Mouse (Mus musculus) heart, embryonic 14.5 days (tissue): ENCODE measurements around the gene Asb15. TPM values are rescaled to one million over a fixed set of nuclear protein-coding genes. Genes with fewer than 3 reads are reported as not detected.

Experiments used
- ATAC-seq: fragments of 200-750 bp; cut with Nextera tagmentation; 2 replicates; pipeline ENCODE4 v1.8.0; 2017; ENCODE audit warnings: low read depth, moderate TSS enrichment; ENCODE audit not compliant: insufficient number of reproducible peaks, insufficient read depth, low FRiP score
- H3K27ac ChIP-seq, 2 experiments: fragments of 200-500 bp in 1 of 2; fragments of 300-500 bp in 1 of 2; sonication (generic) in 1 of 2; replicated peaks in 1 of 2; 2 replicates each; pipeline ENCODE4 v1.5.1; 2012 to 2014; ENCODE audit warnings: low read depth in 2 of 2, low read length in 2 of 2, control low read depth in 1 of 2, mild to moderate bottlenecking in 1 of 2, mixed read lengths in 1 of 2; ENCODE audit not compliant: control insufficient read depth in 1 of 2, insufficient read depth in 1 of 2
- H3K27me3 ChIP-seq: fragments of 300-500 bp; sonication (generic); 2 replicates; pipeline ENCODE4 v1.6.1; 2014; ENCODE audit warnings: mild to moderate bottlenecking, low read length, control low read depth; ENCODE audit not compliant: control insufficient read depth, insufficient read depth
- H3K36me3 ChIP-seq: fragments of 300-500 bp; sonication (generic); 2 replicates; pipeline ENCODE4 v1.6.1; 2014; ENCODE audit warnings: mild to moderate bottlenecking, control low read depth, low read length, mixed read lengths; ENCODE audit not compliant: control insufficient read depth, insufficient read depth
- H3K4me1 ChIP-seq, 2 experiments: fragments of 200-500 bp in 1 of 2; fragments of 300-500 bp in 1 of 2; sonication (generic) in 1 of 2; 2 replicates each; pipeline ENCODE4 v1.6.1; 2012 to 2014; ENCODE audit warnings: low read length in 2 of 2, control low read depth in 1 of 2, mixed read lengths in 1 of 2; ENCODE audit not compliant: control insufficient read depth in 2 of 2, insufficient read depth in 2 of 2
- H3K4me2 ChIP-seq: fragments of 300-500 bp; sonication (generic); 2 replicates; pipeline ENCODE4 v1.6.1; 2014; ENCODE audit warnings: mild to moderate bottlenecking, low read length
- H3K4me3 ChIP-seq, 2 experiments: fragments of 200-500 bp in 1 of 2; fragments of 300-500 bp in 1 of 2; sonication (generic) in 1 of 2; 2 replicates each; pipeline ENCODE4 v1.5.1; 2012 to 2014; ENCODE audit warnings: low read length in 2 of 2, mild to moderate bottlenecking in 2 of 2, control low read depth in 1 of 2, low read depth in 1 of 2, moderate library complexity in 1 of 2; ENCODE audit not compliant: control insufficient read depth in 1 of 2, insufficient read depth in 1 of 2
- H3K9ac ChIP-seq: fragments of 300-500 bp; sonication (generic); 2 replicates; pipeline ENCODE4 v1.6.1; 2014; ENCODE audit warnings: mild to moderate bottlenecking, low read length
- H3K9me3 ChIP-seq: fragments of 300-500 bp; sonication (generic); 2 replicates; pipeline ENCODE4 v1.6.1; 2016; ENCODE audit warnings: low read length, control low read depth; ENCODE audit not compliant: control insufficient read depth
- WGBS: fragments of 180-500 bp; shearing (Covaris S2); extraction: QIAGEN DNeasy Blood & Tissue Kit; methylation state at CpG from one replicate; pipeline ENCODE4 v1.1.7; 2014; 5-methylcytosine and 5-hydroxymethylcytosine counted together
- polyA plus RNA-seq: library from polyadenylated mRNA; unstranded; fragments of >200 nt; fragmentation: Nextera tagmentation; extraction: Ambion mirVana; gene quantifications from 2 replicates; pipeline ENCODE4 v1.2.1, GENCODE M21; 2014

Gene Asb15
- polyA plus RNA-seq, 1 experiment from 2014 or later: 0.49 TPM

GRCm38 (mm10) chr6:24527155-24528063 lies 535 bp upstream of the Asb15 start, which contains the start of gene Ndufa5:
Gene Ndufa5, minus strand, starts transcription at chr6:24528013.
- H3K9ac ChIP-seq: peak within 1 kb of the TSS; percentile 85
- peak within 1 kb of the TSS; percentile 72 for H3K4me2 ChIP-seq
- peak within 1 kb of the TSS; percentile 77 for H3K4me3 ChIP-seq
- H3K9me3 ChIP-seq: no peaks in the 10 kb centered on the region
- H3K27me3 ChIP-seq: no peaks in the 10 kb centered on the region
- peak; percentile 96 for ATAC-seq
- H3K27ac ChIP-seq: peak within 1 kb of the TSS; percentile 53 to 61
- H3K36me3 ChIP-seq: peaks cover 30% of the 10 kb centered on the region
- WGBS: under 1% methylated on average over 53 of the region's 53 CpGs
- peaks cover 7 to 33% of the 10 kb centered on the region in 2 experiments for H3K4me1 ChIP-seq

- peaks cover 7 to 36% of the 10 kb centered on the region in 2 experiments for H3K4me1 ChIP-seq
- H3K27me3 ChIP-seq: no peaks in the 10 kb centered on the region
- peak overlapping the region; percentile 29 to 61; a peak in 3 of 4 replicates for H3K27ac ChIP-seq
- peak overlapping the region; percentile 0 to 27; a peak in 3 of 4 replicates for H3K4me3 ChIP-seq
- no peak for ATAC-seq
- no peaks in the 10 kb centered on the region for H3K9me3 ChIP-seq
- WGBS: 6% methylated on average over 4 of the region's 4 CpGs
- peaks cover 7% of the 10 kb centered on the region; the same call in 1 of the 2 replicates for H3K36me3 ChIP-seq
- H3K9ac ChIP-seq: peak overlapping the region; percentile 62
- peak overlapping the region; percentile 67 for H3K4me2 ChIP-seq
Measured at GRCm38 (mm10) chr6:24530166-24530565, 2.2 kb downstream of the Asb15 start.

- peak overlapping the region; percentile 67 for H3K4me2 ChIP-seq
- peaks cover 6 to 34% of the 10 kb centered on the region in 2 experiments for H3K4me1 ChIP-seq
- 18% methylated on average over 11 of the region's 11 CpGs for WGBS
- peak overlapping the region; percentile 62 for H3K9ac ChIP-seq
- no peaks in the 10 kb centered on the region for H3K9me3 ChIP-seq
- ATAC-seq: no peak
- H3K4me3 ChIP-seq: peak overlapping the region; percentile 0 to 27; a peak in 3 of 4 replicates
- 0 out of 2 replicates have a peak, but pooled peaks cover under 1% of the 10 kb centered on the region for H3K36me3 ChIP-seq
- no peaks in the 10 kb centered on the region for H3K27me3 ChIP-seq
- H3K27ac ChIP-seq: peak overlapping the region; percentile 29 to 61
Measured at GRCm38 (mm10) chr6:24530711-24531420, 2.9 kb downstream of the Asb15 start.

- ATAC-seq: no peak
- Histone ChIP-seq H3K4me3 (no peak overlapping the region), H3K4me1 (peaks cover 4 to 25% of the 10 kb centered on the region in 2 experiments), H3K9me3 (no peaks in the 10 kb centered on the region), H3K4me2 (no peak overlapping the region), H3K27me3 (no peaks in the 10 kb centered on the region), H3K27ac (no peak overlapping the region), H3K36me3 (no peaks in the 10 kb centered on the region), H3K9ac (no peak overlapping the region)
- 30% methylated on average over 3 of the region's 3 CpGs for WGBS
Measured at GRCm38 (mm10) chr6:24532804-24533203, 4.9 kb downstream of the Asb15 start.

GRCm38 (mm10) chr6:24538435-24538834 lies 10.5 kb downstream of the Asb15 start:
- no peak for ATAC-seq
- Histone ChIP-seq H3K4me2 (no peak overlapping the region), H3K27ac (no peak overlapping the region), H3K27me3 (no peaks in the 10 kb centered on the region), H3K36me3 (no peaks in the 10 kb centered on the region), H3K9me3 (no peaks in the 10 kb centered on the region), H3K4me1 (peaks cover 3 to 19% of the 10 kb centered on the region in 2 experiments; a peak in 3 of 4 replicates), H3K9ac (no peak overlapping the region), H3K4me3 (no peak overlapping the region)
- WGBS: 84% methylated on average over 3 of the region's 3 CpGs

GRCm38 (mm10) chr6:24540106-24540505 lies 12.2 kb downstream of the Asb15 start:
- Histone ChIP-seq H3K36me3 (no peaks in the 10 kb centered on the region), H3K4me2 (no peak overlapping the region), H3K27me3 (no peaks in the 10 kb centered on the region), H3K4me3 (no peak overlapping the region), H3K9me3 (no peaks in the 10 kb centered on the region), H3K9ac (no peak overlapping the region), H3K4me1 (peaks cover 3 to 20% of the 10 kb centered on the region in 2 experiments; a peak in 3 of 4 replicates), H3K27ac (no peak overlapping the region)
- ATAC-seq: no peak
- WGBS: 70% methylated on average over 4 of the region's 4 CpGs

- no peak overlapping the region for H3K4me3 ChIP-seq
- H3K27ac ChIP-seq: peak overlapping the region in 1 of 2 experiments; percentile 72; a peak in 3 of 4 replicates
- 0 out of 2 replicates have a peak, but pooled peaks have one; percentile 47 for ATAC-seq
- no peaks in the 10 kb centered on the region for H3K36me3 ChIP-seq
- no peaks in the 10 kb centered on the region for H3K27me3 ChIP-seq
- H3K4me2 ChIP-seq: 0 out of 2 replicates have a peak overlapping the region, but pooled peaks have one; percentile 3
- no peaks in the 10 kb centered on the region for H3K9me3 ChIP-seq
- no peak overlapping the region for H3K9ac ChIP-seq
- H3K4me1 ChIP-seq: peaks cover 9 to 32% of the 10 kb centered on the region in 2 experiments
Measured at GRCm38 (mm10) chr6:24542393-24542792, 14.4 kb downstream of the Asb15 start.
